Mouse (Mus musculus) kidney, postnatal 10 days (tissue): ENCODE results near the gene Cacna1b.

Experiments
- DNase-seq: peaks from one replicate; pipeline ENCODE4 v3.0.0; 2021; ENCODE audit warnings: mixed read lengths

Cacna1b gene

DNA sequence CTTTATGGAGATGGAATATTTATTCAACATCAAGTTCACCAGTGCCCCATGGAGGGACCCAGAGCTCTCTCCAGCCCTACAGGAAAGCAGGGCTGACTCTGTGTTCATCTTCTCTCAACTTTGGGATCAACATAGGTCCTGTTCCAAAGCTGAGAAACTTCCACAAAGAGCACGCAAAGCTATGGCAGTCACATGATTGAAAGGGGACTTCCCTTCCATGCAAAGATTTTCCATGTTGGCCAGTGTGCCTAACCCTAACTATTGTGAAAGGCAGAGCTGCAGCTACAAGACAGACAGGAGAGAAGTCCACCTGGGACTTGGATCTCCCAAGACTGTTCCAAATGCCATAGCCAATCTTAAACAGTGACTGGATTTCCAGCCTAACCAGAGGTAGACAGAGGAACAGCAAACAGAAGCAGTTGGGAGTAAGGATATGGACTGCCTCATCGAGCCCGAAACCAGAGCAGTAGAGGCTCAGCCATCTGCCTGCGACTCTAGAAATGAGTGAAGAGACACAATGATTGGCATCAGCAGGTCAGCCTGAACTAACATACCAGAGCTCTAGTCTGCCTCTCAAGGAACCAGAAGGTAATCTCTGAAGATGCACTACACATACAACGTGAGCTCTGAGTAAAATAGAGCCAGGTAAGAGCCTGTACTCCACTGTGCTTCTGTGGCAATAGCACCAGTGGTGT lies 116.4 kb downstream of the Cacna1b start:
- no peak for DNase-seq

GRCm38 (mm10) chr2:24642834-24643233 lies 120.1 kb downstream of the Cacna1b start:
- no peak for DNase-seq

DNA sequence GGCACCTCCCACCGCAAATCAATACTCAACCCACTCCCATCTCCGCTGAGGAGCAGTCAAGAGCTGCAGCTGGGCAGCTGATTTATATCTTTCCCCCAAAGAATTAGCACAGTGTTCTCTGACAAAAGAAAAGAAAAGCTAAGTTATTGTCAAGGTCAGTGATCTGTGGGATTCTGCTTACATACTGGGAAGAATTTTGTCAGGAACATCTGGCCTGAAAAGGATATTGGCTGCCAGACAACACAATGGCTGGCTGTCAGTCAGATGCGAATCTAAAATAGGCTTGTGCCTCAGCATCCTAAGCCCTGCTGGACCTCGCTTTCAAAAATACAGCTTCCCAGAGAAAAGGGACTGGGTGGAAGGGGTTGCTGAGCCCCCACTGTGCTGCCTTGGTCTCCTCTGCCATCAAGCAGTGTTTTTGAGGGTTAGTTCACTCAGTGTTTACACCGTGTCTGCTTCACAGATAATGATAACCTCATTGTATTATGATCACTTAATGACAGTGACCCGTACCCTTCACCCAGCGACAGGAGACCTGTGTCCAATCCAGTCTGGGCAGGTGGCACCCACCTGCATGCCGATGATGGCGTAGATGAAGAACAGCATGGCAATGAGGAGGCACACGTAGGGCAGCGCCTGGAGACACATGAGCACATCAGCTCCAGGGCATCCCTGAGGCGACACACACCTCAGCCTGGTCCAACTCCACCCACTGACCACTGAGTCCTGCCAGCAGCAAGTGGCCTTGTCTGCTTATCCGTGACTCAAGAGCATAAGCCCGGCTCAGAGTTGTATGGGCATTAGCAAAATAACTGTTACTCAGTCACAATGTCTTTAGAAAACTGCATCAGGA lies 124.6 kb downstream of the Cacna1b start:
- no peak for DNase-seq

DNA sequence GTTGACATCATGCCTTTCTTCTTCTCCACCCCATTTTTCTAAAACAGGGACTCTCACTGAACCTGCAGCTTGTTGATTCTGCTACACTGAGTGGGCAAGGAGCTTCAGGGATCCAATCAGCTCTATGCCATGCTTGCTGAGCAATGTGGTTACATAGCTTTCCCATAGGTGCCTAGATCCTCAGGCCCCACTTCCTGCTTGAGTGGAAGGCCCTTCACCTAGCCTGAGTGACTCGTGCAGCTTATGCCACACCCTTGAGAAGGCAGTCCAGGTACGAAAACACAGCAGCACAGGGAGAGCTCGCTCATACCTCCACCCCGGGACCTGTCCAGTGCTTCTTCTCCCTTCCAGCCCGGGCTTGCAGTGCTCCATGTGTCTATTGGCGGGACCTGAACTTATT lies 129.3 kb downstream of the Cacna1b start:
- no peak for DNase-seq

- no peak for DNase-seq
Observed at GRCm38 (mm10) chr2:24617141-24617540, 145.8 kb downstream of the Cacna1b start.

DNA sequence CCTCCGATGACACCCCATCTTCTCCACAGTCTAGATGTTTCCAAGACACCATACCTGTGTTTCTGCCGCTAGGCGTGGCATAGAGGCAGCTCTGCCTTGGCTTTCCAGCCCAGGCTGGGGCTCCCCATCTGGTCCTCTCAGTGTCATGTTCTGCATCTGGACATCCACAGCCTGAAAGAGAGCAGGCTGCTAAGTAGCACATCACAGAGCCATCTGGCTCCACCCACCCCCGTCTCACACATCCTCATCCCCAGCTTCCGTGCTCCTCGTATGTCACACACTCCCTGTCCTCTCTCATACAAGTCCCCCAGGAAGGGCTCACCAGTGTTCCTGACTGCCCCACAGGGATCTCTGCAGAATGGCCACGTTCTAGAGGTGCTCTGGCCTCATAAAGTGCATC lies 153.2 kb downstream of the Cacna1b start:
- DNase-seq = no peak

- no peak for DNase-seq
Observed at GRCm38 (mm10) chr2:24608765-24609138, 154.2 kb downstream of the Cacna1b start.

GRCm38 (mm10) chr2:24607905-24608764 lies 154.8 kb downstream of the Cacna1b start:
- no peak for DNase-seq

GRCm38 (mm10) chr2:24606531-24606930 lies 156.4 kb downstream of the Cacna1b start:
- DNase-seq = no peak

- no peak for DNase-seq
Observed at GRCm38 (mm10) chr2:24605096-24605495, 157.9 kb downstream of the Cacna1b start.

GRCm38 (mm10) chr2:24589426-24589825 lies 173.5 kb downstream of the Cacna1b start:
- DNase-seq = no peak

DNA sequence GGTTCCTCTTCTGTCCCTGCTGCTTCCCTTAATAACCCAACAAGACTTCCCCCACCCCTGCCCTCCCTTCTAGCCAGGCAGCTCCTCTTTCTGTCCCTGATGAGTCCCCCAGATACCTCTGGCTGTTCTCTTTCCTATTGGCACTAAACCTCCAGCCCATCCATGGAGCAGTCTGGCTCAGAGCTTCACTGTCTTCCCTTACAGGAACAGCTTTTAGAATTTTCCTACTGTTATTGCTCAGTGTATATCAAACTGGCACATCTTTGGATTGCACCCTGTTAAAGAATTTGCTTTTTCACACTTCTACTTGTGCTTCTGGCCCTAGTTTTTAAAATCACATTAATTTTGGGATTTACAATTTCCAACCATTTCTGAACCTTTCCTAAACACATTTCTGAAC lies 175.0 kb downstream of the Cacna1b start:
- no peak for DNase-seq

GRCm38 (mm10) chr2:24574616-24575015 lies 188.3 kb downstream of the Cacna1b start:
- DNase-seq = peak; percentile 75

- no peak for DNase-seq
Observed at GRCm38 (mm10) chr2:24570917-24571316, 192.0 kb downstream of the Cacna1b start.

DNA sequence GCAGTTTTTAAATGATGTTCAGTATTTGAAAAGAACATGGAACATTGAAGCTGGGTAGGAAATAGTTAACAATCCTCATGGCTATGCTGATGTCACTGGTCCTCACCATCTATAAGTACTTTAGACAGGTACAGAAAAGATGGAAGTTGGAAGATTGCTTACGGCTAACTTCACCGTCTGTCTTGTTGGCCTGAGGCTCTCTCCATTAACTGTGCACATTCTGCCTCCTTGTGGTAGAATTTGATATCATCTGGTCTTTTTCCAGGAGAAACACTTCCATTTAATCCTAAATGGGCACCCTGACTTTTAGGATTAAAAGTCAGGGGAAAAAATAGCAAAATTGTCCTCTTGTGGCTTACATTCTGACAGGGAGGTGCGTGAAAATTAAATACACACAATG lies 194.4 kb downstream of the Cacna1b start:
- DNase-seq = peak; percentile 36

- no peak for DNase-seq
Observed at GRCm38 (mm10) chr2:24562547-24563290, 200.2 kb downstream of the Cacna1b start.

GRCm38 (mm10) chr2:24561946-24562345 lies 201.0 kb downstream of the Cacna1b start:
- DNase-seq = no peak

- no peak for DNase-seq
Observed at GRCm38 (mm10) chr2:24560201-24560600, 202.8 kb downstream of the Cacna1b start.

- no peak for DNase-seq
Observed at GRCm38 (mm10) chr2:24556347-24556746, 206.6 kb downstream of the Cacna1b start.

- no peak for DNase-seq
Observed at GRCm38 (mm10) chr2:24553962-24554361, 209.0 kb downstream of the Cacna1b start.
